Mouse (Mus musculus) liver, postnatal 0 days (tissue): ENCODE measurements around the gene Oscp1.

Experiments
- CTCF ChIP-seq: sonication (generic); IDR thresholded peaks from 2 replicates; pipeline ENCODE4 v1.5.1; 2016; ENCODE audit warnings: antibody characterized with exemption, low read depth
- EP300 ChIP-seq: IDR thresholded peaks from 2 replicates; pipeline ENCODE4 v1.6.1; 2016; ENCODE audit warnings: antibody characterized with exemption, low read depth, mild to moderate bottlenecking

DNA sequence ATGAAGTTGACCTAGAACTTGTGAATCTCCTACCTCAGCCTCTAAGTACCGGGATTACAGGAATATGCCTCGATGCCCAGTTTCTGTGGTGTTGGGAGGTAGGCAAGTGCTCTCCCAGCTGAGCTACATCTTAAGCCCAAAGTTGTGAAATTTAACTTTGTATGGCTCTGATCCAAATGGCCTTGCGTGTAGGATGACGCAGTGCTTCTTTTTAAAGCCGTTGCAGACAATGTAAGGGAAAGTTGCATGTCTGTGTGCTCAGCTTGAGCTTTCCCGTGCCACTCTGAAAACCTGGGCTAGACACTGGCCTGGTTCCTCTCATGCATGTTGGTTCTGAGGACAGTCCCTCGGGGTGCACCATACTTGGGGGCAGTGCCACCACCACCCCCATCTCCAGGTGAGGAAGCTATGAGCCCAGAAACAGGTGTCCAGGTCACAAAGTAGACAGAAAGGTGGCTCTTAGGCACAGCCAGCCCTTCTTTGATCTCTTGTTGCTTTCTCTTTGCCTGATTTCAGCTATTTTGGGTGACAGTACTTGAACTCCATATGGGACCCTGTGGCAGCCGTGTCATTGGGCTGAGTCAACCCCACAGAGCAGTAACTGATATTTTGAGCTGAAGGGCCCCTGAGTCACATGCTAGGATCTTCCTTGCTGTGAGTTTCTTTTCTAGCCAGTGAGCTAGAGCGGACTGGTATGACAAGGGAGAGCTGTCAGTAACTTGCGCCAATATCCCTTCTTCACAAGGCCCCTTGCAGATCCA lies 51.4 kb downstream of the Oscp1 start:
- TF ChIP-seq CTCF (no peak), EP300 (no peak)
